Mouse (Mus musculus) naive thymus-derived CD4-positive, alpha-beta T cell, adult 2 months (primary cell): ENCODE data around the gene Tsc22d3.
"Not testable (repeated sequence)": the region's sequence is repeated elsewhere in the genome, so short reads cannot be mapped to it uniquely, and the experiment has no call there.

Experiments used
- DNase-seq: peaks from one replicate; pipeline ENCODE4 v3.0.0-alpha.2; 2011; ENCODE audit warnings: low read depth

Tsc22d3 gene

GRCm38 (mm10) chrX:140565759-140566158 is 34.7 kb downstream of the Tsc22d3 start:
- no peak for DNase-seq

- DNase-seq: no peak
Measured at GRCm38 (mm10) chrX:140565212-140565611, 35.2 kb downstream of the Tsc22d3 start.

DNA sequence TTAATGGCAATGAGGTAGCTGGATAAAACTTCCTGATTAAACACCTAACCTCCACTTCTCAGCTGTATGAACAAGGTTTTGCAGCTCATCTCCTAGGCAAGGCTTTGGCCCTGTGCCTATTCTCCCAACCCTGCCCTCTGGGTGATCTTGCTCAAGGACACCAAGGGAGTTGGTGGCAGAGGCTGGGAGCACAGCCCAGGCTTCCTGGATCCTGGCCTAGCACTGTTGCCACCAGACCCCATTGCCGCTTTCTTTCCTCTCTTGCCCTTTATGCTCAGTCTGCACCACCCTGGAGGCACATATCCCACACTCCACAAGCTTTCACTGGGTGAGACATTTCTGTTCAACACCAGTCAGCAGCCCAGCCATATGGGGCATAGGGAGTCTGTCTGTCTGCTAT is 35.7 kb downstream of the Tsc22d3 start:
- no peak for DNase-seq

DNA sequence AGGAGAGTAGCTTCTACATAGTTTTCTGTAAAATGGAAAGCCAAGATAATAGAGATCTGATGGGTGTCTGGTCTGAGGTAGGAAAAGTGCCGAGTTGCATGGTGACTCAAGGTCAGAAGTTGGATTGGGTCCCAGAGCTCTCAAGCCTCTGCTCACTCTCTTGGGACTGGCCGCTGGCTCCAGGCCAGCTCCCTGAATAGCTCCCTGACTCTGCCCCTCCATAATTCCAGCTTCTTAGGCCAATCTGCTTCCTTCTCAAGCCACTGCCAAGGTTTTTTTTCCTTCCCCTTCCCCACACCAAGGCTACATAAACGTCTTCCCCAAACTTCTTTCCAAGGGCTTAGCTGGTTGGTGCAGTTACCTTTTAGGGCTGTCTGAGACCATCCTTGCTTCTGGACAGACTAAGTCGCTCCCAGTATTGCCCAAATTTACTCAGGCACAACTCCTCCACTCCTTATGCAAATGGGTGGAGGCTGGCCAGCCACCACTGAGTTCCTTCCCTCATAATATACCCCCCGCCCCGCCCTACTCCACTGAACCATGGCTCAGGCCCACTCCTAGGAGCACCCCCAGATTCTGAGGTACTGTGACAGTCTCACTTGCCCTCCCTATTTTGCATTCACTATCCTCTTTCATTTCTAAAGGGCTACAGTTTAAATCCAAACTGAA is 42.1 kb downstream of the Tsc22d3 start:
- no peak for DNase-seq

DNA sequence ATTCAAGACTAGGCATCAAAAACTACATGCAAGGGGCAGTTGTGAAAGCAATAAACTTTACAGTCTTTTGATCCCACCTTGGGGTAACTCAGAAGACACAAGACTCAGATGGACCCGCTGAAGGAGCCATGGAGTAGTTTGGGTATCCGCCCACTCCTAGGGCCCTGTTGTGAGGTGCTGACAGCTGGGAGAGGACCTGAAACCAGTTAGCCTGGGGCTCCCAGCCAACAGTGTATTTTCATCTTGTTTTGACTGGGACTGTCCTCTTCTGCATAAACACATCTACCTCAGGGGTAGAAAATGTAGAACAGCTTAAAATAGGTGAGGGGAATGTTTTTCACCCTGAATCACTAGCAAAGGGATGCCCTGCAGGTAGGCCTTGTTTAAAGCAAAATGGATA is 44.5 kb downstream of the Tsc22d3 start:
- no peak for DNase-seq

GRCm38 (mm10) chrX:140555423-140555822 is 45.0 kb downstream of the Tsc22d3 start:
- no peak for DNase-seq

DNA sequence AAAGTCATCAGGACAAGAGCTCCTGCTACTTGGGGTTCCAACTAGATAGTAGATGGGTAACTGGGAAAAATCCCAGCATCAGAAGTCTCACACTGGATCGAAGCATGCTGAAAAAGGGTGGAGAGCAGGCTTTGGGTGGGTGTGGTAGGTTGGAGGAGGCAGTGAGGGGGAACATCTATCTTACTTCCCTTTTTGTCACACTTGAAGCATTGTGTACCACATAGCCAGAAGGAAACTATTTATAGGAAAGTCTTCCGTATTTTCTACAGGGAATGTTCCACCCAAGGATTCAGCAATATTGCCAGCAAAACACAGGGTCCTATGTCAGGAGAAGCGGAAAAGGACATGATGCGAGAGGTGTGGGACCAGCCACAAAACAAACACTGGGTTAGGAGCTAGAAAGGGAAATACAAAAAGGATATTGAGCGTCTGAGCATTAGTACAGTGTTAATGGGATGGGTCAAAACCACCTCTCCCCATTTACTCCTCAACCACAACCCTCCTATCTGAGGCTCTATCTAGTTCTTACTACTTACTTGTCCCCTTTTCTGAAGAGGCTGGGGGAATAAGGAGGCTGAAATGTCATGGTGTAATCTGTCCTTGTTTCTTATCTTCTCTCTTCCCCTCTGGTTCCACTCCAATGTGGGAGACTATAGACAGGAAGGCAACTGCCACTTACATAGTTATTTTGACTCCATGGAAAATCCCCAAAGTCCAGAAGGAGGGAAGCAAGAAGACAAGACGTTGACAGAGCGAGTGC is 52.6 kb downstream of the Tsc22d3 start:
- DNase-seq: no peak

DNA sequence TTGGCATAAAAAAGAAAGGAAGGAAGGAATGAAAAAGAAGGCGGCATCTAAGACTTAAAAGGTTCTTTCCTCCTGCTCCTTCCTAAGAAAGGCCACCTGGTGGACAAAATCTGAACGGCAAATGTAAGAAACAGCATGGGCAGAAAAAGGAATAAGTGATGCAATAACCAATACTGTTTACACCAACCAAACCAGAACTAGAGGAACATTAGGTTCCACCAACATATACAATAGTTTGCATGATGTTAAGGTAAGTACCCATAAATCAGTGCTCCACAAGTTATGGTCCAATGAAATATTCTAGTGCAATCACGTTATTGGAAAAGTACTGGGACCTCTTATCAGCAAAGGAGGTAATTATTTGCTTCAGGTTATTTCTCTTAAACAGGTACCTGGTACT is 55.7 kb downstream of the Tsc22d3 start:
- peak; percentile 79 for DNase-seq

DNA sequence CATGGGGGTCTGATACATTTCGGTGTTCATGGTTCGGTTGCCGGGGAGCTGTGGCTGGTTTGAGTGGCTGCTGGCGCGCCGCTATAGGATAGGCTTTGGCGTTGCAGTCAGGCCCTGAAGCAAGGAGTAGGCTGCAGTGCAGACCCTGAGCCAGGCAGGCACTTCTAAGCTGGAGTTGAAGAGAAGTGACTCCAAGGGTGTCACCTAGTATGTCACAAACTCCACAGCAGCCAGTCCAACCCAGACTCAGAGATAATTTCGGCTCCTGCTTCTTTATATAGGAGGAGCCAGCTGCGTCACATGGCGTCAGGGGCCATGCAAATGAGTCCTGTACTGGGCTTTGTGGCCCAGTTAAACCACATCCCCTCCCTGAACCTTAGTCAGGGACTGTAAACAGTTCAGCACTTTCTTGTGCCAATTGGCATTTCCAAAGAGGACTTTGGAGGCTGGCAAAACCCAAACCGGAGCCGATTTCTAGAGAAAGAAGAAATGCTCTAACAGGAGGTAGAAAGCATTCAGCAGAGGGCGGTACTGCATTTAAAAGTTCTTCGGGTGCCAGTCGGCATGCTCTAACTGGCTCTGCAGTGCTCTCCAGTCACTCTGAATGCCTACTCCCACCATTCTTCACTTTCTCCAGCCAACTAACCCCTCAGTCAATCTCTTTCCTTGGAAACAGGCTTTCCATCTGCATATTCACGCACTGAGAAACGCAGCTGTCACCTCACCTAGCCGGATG is 57.4 kb downstream of the Tsc22d3 start:
- peak; percentile 94 for DNase-seq

- DNase-seq: no peak
Measured at GRCm38 (mm10) chrX:140542474-140542845, 58.0 kb downstream of the Tsc22d3 start.

- peak; percentile 53 for DNase-seq
Measured at GRCm38 (mm10) chrX:140541711-140542473, 58.6 kb downstream of the Tsc22d3 start.

DNA sequence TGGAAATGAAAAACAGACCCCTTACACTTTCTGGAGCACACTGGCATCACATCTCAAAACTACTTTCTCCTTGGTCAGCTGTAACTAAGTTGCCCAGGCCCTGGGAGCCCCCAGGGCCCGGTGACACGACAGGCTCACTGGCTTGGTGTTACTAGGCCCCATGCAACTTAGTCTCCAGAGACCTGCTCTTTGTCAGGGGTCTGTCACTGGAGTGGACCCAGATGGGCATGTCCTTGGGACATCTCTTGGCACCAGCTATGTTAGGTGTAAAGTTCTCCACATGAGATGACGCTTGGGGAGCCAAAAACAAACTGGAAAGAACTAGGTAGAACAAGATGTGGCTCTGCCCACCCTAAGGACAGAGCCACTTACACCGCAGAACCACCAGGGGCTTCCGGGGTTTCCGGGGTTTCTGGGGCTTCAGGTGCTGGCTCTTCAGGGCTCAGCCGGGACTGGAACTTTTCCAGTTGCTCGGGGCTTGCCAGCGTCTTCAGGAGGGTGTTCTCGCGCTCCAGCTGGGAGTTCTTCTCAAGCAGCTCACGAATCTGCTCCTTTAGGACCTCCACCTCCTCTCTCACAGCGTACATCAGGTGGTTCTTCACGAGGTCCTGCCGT is 59.9 kb downstream of the Tsc22d3 start:
- peak; percentile 68 for DNase-seq

- not testable (repeated sequence) for DNase-seq
Measured at GRCm38 (mm10) chrX:140539831-140540230, 60.6 kb downstream of the Tsc22d3 start.

- peak; percentile 54 for DNase-seq
Measured at GRCm38 (mm10) chrX:140539111-140539680, 61.3 kb downstream of the Tsc22d3 start.

- DNase-seq: peak; percentile 31
Measured at GRCm38 (mm10) chrX:140538649-140539048, 61.8 kb downstream of the Tsc22d3 start.

DNA sequence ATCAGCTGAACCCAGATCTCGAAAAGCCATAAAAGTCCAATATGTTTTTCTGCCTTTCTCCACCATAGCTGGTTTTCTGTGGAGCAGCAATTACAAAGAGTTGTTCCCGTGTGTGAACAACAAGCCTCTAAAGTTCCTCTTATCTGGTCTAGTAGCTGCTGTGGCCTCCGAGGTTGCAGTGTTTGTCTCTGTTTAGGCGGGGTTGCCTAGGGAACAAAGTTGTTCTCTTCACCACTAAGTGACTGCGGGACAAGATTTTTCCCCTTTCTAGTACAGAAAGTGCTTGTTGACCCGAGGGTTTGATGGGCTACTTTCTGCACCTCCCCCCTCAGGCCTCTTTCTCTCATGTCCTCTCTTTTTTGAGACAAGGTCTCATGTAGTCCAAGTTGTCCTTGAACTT is 62.8 kb downstream of the Tsc22d3 start:
- DNase-seq: peak; percentile 86

DNA sequence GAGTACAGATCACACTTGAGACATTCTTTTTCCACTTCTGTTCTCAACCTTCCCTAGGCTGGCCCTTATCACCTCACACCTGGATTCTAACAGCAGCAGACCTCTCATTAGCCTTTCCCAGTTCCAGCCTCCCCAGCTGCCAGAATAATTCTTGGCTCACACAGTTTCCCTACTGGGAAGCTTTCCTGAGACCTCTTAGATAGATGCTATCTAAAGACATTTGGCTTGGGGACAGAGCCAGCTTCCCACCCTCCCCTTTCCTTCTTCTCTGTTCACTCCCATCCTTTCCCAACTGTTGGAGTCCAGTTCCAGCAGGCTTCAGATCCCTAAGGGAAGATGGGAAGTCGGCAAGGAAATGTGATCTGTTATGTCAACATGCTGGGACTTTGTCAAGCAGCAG is 65.0 kb downstream of the Tsc22d3 start:
- DNase-seq: no peak

- no peak for DNase-seq
Measured at GRCm38 (mm10) chrX:140534306-140534705, 66.2 kb downstream of the Tsc22d3 start.

- DNase-seq: no peak
Measured at GRCm38 (mm10) chrX:140532325-140532724, 68.1 kb downstream of the Tsc22d3 start.

DNA sequence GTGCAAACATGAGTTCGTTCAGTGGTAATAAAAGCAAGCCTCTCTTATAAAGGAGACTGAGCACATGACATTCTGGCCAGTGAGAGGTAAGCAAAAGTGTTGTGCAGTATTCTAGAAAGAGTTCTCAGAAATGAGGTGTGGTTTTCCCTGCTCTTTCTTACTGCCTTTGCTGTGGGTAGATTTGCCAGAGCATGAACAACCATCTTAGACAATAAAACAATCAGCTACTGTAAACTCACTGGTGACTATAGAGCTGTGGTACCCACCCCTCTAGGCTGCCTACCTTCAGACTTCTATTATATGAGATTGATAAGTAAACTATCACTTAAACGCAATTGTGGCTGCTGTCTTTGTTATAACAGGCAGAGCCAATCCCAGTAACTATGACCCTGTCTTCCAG is 69.1 kb downstream of the Tsc22d3 start:
- DNase-seq: peak; percentile 44

DNA sequence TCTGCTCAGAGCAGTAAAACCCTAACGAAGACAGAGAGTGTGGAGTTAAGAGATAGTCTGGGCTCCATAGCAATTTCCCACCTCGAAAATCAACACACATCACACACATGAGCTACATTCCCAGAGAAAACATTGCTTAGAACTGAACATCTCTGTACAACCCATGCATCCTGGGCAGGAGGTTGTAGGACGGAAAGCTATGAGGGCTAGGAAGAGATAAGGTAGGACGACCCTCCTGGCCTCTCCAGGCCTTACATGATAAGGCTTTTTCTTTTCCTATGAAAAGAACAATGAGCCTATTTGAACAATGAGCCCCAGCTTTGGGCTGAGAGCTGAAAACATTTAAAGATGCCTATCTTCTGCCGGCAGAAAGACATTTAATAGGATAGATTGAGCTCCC is 69.8 kb downstream of the Tsc22d3 start:
- no peak for DNase-seq
